Mouse (Mus musculus) ovary, adult 18-20 months (tissue): Measurements from ENCODE around the gene Olfr1415.
"Not testable (repeated sequence)": the region's sequence is repeated elsewhere in the genome, so short reads cannot be mapped to it uniquely, and the experiment has no call there.

Experiments used
- DNase-seq: peaks from one replicate; pipeline ENCODE4 v3.0.0; 2022; ENCODE audit warnings: low spot score, mixed read lengths

The Olfr1415 gene

DNA sequence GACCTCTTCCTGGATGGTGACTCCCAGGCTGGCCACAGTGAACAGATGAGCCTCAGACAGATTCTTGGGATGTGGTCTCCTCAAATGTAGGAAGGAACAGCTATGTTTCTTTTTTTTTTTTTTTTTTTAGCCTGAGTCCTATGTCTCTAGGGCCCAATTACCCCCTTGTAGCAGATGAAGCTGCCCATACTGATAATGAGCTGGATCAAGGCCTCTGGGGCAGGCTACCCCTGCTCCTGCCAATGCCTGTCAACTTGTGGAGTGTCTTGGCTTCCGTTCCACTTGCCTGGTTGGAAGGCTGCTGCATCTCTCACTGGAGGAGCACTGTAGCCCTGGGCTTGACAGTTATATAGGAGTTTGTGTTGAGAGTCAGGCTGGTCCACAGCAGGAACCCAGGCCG lies at the start of gene Olfr1415:
Gene Olfr1415 (minus strand): TSS at position 101 of the 400 bp plus-strand sequence.
- DNase-seq = no peak

DNA sequence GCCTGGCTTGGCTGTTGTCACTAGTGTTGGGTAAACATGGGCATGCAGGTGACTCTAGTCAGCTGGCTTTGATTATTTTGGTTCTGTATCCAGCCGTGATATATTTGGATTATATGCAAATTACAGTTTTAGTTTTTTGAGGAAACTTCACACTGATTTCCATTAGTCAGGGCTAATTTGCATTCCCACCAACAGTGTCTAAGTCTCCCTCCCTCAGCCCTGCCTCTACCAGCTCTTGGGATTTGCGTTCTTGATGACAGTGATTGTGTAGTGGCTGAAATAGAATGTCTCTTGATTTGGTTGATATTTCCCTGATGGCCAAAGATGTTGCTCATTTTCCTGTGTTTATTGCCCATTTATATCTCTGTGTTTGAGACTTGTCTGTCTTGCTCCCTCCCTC lies 43.2 kb upstream of the Olfr1415 start:
- no peak for DNase-seq

DNA sequence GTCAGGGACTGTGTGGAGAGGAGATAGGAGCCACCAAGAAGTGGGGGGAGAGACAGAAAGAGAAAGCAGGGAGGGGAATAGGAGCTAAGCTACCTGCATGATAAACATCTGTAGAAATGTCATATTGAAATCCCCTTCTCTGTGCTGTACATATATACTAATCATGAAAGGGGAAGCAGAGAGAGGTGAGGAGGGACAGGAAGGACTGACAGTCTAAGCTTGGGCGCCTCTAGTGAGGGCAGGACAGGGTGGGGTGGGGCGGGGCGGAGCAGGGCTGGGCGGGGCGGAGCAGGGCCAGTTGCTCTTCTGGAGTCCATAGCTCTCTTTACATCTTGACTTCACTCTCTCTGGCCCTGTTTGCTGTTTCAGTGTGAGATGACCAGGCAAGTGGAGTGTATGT lies 41.1 kb upstream of the Olfr1415 start:
- DNase-seq = no peak

DNA sequence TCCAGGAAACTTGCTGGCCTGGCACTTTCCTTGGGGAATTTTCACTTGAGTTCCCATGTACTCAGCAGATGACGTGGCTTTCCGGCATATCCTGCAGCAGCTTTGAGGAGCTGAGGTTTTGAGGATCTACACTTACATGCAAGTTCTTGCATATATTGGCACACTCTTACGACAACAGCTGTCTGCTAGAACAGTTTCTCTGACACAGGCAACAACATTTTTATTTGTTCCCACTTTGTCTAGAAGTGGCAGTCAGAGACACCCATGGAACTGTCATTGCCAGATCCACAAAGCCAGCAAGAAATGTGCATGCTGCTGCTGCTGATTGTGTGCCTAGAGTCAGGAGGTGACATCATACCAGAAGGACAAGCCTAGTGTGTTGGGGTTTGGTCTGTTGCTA lies 27.9 kb upstream of the Olfr1415 start:
- no peak for DNase-seq

DNA sequence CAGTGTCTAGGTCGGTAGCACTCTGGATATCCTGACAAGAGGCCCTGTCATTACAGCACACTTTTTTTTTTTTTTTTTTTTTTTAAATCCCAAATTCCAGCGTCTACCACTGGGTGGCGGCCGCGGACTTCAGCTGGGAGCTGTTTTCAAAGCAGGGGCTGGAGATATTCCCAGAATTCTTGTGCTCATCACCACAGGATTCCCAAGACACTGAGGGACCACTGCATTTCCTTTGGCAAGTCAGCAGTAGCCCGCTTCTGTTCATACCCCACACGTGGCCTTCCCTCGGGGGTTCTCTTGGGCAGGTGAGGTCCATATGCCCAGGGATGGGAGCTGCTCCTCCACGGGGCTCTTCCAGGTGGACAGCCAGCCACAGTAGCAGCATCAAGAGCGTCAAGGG lies 25.5 kb upstream of the Olfr1415 start:
- no peak for DNase-seq

DNA sequence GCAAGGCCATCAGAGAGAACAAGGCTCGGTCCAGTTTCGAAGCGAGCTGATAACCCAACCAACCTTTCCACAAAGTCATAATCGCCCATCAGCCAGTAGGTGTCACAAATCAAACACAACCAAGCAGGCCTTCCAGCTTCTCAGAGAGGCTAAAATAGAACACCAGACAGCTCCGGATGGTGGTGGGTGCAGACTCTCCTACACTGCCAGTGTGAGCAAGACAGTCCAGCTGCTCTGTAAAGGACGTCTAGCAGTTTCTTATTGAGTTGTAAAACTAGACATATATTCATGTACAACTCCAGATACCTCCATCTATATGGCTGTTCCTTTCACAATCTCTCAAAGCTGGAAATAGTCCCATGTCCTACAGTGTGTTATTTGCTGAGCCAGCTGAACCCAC lies 23.1 kb upstream of the Olfr1415 start:
- DNase-seq = no peak

DNA sequence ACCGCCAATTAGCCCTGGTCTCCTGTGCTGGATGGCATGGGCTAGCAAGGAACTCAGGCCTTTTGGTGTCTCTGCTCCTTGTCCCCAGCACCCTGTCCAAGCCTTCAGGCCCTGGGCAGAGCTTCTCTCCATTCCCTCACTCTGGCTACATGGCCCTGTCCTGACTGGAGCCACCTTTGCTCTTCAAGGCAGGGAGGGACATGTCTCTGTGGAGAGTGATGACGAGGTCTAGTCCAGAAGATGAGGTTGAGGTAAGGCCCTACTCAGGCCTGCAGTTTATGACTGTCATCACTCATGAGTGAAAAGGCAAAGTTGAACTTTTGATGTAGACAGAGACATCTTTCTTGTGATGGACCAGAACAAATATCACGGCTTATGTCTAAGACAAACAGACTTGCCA lies 22.7 kb upstream of the Olfr1415 start, which contains the start of gene Olfr1414:
Gene Olfr1414 (minus strand): TSS at position 101 of the 400 bp plus-strand sequence.
- DNase-seq = no peak

DNA sequence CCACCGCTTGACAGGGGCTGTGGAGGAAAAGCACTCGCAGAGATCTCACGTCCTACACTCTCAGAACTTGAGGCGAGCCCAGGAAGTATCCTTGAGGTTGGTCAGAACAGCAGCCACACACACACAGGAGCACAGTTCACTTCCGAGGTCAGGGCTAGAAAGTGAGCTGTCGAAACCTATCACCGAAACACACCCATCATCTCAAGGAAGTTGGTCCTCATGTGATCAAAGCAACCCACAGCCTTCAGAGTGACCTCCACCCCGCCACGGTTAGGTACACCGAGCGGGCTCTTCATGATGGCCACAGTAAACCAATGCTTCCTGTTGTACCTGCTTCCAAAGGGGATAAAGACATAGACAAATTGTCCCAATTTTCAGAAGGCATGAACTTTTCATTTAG lies 19.5 kb upstream of the Olfr1415 start:
- DNase-seq = no peak

DNA sequence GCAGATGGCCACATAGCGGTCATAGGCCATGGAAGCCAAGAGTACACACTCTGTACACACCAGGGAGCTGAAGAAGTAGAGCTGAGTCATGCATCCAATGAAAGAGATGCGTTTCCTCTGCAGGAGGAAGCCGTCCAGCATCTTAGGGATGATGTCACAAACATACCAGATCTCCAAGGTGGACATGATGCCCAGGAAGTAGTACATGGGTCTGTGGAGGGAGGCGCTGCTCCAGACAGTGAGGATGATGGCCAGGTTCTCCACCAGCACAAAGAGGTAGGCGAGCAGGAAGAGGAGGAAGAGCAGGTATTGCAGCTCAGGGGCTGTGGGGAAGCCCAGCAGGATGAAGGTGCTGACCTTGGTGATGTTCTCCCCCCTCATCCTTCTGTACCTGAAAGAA lies 15.7 kb upstream of the Olfr1415 start:
- DNase-seq = not testable (repeated sequence)

DNA sequence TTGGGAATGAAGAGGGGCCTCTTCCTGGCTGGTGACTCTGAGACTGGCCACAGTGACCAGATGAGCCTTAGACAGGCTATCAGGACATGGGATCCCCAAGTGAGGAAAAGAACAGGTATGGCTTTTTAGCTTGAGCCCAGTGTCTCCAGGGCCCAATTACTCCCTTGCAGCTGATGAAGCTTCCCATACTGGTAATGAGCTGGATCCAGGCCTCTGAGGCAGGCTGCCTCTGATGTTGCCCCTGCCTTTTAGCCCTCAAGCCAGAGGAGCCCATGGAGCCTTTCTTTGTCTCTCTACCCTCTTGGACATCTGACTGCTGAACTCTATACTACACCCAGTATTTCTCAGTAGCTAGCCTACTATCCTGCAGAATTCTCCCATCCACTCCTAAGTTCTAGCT lies 10.9 kb downstream of the Olfr1415 start, which contains the start of gene Olfr1416:
Gene Olfr1416 (minus strand): TSS at position 101 of the 400 bp plus-strand sequence.
- DNase-seq = no peak

DNA sequence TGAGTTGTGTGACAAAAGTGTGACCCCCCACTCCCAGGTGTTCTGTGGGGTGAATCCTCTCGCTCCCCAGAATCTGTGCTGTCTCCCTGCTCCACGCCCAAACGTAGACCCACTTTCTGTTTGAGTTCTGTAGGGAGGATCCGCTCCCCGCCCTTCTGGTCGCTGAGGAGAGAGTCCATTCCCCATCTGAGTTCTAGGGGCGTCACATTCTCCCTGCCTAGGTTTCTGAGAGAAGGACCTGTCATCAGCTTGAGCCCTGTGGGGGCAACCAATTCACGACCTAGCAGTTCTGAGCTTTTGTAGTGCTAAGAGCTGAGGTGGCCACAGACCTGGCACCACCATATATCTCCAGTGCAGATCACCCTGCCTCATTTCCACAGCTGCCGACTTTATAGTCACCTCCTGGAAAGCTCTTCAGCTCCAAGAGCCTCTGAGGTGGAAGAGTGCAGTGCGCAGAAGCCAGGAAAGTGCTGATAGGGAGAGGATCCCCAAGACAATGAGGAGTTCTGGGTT lies 21.8 kb downstream of the Olfr1415 start:
- DNase-seq = no peak

DNA sequence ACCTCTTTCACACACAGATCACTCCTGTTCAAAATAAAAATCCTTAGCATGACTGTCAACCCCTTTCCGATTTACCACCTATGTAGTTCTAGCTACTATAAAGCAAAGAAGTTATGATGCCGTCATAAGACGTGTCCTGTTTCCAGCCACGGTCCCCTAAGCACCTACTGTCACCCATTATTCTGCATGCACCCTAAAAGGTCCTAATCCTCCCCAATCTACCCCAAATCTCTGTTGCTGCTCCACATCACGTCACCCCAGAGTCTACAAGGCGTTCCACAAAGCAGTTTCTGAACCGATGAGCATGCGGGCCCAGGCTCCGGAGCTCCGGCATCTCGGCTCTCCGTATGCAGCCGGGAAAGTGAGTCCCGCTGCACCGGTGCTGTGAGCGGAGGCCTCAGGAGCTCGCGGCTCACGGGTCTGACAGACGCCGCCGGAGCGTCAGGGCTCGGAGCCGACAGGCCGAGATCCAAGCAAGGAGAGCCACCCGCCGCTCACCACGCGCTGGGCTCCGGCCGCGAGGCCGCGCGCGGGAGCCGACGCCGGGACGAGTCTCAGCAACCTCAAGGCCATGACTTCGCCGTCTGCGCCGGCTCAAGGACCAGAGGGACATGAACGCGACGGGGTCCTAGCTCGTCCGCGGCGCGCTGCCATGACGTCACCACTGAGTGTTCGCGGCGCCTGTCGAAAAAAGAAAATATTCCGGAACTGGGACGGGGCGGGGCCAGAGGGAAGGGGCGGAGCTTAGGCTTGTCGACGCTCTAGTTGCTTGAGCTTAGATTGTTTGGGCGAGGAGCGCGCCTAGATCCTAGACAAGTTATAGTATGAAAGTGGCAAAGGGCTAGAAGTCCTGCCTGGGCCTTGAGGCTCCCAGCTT lies 22.5 kb downstream of the Olfr1415 start, which contains the start of gene Ndufa10:
Gene Ndufa10 (minus strand): TSS at position 696 of the 877 bp plus-strand sequence.
- peak; percentile 84 for DNase-seq

DNA sequence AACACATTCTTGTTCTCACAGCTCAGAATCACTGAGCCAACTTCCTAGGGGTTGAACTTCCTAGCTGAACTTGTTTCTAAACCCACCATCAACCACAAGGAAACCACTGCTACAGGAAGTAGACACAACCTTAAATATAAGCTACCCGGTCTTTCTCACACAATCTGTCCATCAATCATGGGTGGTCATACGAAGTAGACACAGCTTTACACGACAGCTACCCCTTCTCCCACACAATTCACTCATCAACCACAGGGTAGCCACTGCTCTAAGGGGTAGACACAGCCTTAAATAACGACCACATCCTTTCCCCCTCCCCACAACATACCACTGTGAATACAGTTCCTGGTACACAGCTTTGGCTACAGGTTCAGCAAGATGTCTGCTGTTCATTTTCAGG lies 27.0 kb downstream of the Olfr1415 start:
- DNase-seq = no peak

DNA sequence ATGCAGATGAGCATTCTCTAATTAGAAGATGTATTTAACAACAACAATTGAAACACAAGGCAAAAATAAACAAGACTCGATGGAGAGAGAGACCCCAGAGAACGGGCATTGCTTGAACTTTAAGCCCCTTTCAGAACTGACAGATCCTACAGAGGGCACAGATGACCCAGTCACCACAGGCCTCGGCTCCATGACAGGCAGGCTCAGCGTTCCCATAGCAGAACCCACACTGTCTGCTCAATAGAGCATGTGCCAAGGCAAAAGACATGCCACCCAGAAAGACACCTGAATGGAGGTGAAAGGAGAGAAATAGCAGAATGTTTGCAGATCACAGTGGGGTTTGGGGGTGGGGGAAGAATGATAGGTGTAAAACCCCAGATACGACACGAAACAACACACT lies 37.5 kb downstream of the Olfr1415 start:
- no peak for DNase-seq

DNA sequence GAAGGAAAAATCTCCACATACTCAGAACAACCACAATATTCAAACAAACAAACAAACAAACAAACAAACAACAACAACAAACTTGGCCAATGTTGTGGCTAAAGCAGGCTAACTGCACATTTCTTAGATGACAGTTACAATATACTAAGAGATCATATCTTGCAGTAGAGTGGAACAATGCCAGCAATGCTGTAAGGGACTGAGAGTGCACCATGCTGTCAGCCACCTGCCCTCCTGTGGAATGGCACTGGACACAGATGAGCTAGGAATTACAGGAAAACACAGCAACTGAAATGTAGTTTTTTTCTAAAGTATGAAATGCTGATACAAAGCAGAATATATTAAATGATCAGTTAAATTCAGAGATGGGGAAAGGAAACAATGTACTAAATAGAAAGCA lies 38.1 kb downstream of the Olfr1415 start:
- no peak for DNase-seq

DNA sequence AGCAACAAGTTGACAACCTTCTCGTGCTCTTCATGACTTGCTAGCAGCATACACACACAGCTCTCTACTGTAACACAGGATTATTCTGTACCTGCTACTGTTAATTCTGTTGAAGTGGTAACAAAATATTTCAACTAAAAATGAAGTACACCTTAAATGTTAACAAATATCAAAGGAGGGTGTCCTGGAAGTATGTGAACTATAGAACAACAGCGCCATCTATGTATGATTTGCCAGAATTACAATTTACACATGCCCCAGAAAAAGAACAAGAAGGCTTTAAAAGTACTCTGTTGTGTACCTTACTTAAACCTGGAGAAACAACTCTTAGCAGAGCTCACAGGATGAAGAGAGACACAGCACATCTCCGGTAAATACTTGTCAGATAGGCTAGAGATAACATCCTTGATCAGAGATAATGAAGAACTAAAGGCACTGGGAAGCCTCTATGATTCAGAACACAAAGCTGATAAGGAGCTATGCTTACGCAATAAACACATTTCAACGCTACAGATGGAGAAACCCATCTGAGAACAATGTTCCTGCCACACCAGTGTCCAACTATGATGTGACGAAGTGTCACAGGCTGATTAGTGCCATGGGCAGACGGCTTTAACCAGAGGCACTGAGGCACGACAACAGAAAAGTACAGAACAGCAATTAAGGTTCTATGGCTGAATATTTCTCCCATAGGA lies 42.0 kb downstream of the Olfr1415 start:
- DNase-seq = no peak

DNA sequence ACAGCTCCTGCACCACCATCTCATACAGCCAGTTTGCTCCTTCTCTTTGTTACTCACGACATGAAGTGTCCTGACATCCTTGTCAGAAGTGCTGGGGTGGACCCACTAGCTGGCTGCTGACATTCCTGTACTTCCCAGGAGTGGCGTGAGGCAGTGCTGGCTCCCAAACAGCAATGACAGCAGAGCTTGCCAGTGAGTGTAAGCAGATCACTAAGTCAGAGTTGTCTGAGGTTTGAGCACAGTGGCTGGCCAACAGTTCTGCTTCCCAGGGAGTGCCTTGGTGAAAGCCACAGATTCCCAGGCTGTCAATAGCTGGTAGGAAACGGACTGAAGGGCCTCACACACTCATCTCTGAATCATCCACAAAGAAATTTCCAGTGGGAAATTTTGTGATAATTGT lies 47.6 kb downstream of the Olfr1415 start:
- DNase-seq = no peak

DNA sequence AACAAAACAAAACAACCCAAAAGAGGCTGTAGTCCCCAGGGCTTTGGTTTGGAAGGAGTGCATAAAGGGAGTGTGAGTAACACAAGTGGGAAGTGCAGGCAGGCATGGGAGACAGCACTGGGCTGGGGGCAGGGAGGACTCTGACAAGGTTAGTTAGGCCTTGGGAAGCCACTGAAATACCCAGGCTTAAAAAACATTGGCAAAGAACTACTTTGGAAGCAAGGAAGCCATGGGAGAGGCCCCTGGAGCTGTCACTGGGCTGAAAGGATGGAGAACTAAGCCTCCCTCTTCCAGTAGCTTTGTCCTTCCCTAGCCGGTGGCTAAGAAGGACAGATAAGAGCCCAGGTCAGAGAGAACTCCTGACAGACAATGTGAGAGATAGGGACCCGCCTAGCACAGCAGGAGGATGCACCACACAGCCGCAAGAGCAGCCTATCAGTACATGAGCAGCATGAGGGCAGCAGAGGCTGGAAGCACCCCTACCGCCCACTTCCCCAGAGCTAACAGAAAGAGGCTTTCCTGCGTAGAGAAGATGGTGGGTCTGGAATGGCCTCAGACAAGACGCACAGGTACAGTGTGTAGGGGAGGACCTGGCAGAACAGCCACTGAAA lies 54.3 kb downstream of the Olfr1415 start:
- DNase-seq = peak; percentile 35

DNA sequence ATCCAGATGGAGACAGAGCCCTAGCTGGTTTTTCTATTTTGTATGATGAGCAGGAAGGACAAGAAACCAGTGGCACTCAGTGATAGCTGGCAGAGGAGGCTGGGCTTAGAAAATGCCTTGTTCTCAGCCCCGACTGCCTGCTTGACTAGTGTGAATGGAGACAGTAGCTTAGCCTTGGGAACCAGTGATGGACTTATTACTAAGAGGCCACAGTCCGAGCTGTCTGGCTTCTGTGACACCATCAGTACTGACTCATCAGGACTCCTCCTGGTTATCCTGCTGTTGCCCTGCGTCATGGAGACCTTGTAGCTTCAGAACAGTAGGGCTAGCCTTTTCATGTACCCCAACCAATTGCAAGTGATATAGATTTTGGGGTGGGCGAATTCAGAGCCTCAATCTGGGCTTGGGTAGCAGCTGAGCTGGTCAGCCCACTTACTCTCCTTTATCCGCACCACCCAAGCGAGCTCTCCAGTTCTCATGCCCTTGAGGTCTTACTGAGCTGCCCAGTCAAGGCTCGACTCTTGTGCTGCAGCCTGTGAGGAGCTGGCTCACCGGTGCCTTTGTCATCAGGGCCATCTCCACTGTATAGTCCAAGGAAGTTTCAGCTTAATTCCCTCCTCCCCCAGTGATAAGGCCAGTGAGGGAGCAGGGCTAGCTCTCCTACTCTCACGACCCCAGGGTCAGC lies 55.7 kb downstream of the Olfr1415 start:
- DNase-seq = no peak
